Mouse (Mus musculus): ENCODE results near the gene Gm47996. TPM values are rescaled to one million over a fixed set of nuclear protein-coding genes. Genes with fewer than 3 reads are reported as not detected.

Gm47996 gene
- polyA plus RNA-seq, 1 experiment: 0.30 TPM

DNA sequence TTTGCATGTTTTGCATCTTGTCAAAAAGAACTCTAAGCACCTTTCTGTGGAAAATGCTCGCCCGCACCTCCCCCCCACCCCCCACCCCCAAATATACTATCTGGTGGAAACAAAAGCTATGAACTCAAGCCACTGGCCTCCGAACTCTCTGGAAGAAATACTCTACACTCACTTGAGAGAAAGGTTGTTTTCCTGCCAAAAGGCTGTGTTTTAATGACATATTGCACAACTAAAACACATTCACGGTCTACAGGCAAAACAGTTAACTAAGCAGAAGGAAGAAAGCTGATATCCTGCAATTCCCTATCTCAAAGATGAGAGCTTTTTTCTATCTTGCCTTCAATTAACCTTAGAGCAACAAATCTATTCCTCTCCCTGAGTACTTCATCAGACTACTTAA is 33.4 kb downstream of the Gm47996 start:
- no peak for DNase-seq (ENCODE audit: low read depth, low spot score)
- 74% methylated on average over 4 of the region's 4 CpGs for WGBS

DNA sequence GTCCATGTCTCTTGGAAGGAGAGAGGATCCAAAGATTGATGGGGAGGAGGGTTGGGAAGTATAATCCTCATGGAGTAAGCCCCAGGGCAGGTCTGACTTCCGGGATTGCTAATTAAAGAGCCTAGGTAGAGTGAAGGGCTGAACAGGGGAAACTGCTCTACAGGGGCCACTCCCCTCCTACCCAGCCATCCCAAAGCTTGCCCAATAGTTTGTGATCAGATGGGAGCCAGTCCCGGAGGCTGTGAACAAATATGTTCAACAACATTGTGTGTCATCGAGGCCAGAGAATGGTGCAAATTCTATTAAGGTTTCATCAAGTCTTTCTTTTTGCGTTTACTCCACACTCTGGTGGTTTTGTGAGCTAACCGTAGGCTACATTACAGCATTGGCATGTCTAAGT is 34.1 kb downstream of the Gm47996 start:
- WGBS: 95% methylated on average over 5 of the region's 5 CpGs
- no peak for DNase-seq (ENCODE audit: low read depth, low spot score)

DNA sequence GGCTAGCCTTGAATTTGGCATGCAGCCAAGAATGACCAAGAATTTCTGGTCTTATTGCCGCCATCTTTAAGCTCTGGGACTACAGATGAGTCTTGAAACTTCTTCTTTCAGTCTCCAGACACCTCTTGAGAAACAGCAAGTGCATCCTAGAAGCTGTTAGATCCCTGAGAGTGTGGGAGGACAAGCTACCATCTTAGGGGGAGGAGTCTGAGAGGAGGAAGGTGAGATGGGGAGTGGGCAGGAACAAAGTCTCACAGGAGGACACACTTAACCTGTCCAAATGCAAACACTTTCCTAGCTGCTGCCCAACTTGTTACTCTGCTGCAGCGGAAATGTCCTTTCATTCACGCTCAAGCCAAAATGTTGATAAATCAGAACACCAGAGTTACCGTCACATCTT is 34.8 kb downstream of the Gm47996 start:
- 89% methylated on average over 4 of the region's 4 CpGs for WGBS
- DNase-seq (ENCODE audit: low read depth, low spot score): no peak

DNA sequence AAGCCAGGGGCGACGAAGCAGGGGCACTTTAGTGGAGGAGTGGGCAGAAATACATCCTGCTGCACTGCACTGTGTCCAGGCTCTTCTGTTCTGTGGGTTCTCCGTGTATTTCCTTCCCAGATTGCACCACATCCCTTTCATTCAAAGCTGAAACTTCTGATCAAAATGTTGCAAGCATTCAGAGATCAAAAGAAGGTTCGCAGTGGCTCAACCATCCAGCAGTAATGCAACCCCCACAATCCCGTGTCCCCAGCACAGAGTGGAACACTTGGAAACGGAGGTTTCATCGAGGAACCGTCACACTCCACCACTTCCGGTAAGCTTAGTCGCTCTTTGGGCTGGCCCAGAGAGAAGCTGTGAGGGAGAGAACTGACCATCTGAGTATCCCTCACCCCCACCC is 35.2 kb downstream of the Gm47996 start:
- WGBS: 85% methylated on average over 10 of the region's 10 CpGs

DNA sequence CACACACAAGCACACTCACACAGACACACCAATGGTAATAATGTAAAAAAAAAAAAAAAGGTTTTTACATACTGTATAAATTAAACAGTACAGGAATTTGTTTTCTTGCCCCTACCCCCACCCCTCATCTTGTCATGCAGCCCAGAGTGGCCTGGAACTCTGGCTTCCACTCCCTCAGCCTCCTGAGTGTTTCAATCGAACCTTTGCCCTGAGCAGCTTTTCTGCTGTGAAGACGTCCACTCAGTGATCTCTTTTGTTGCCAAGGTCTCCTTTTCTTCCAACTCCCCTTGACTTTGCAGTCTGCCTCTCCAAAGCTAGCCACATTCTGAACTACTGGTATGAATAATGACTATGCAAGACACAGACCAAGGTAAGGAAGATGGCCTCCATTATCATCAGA is 35.9 kb downstream of the Gm47996 start:
- WGBS: 58% methylated on average over 2 of the region's 2 CpGs
- DNase-seq (ENCODE audit: low read depth, low spot score): no peak

More for the DNA sequence above, 35.2 kb downstream of the Gm47996 start:
- no peak for DNase-seq (ENCODE audit: low read depth, low spot score)

DNA sequence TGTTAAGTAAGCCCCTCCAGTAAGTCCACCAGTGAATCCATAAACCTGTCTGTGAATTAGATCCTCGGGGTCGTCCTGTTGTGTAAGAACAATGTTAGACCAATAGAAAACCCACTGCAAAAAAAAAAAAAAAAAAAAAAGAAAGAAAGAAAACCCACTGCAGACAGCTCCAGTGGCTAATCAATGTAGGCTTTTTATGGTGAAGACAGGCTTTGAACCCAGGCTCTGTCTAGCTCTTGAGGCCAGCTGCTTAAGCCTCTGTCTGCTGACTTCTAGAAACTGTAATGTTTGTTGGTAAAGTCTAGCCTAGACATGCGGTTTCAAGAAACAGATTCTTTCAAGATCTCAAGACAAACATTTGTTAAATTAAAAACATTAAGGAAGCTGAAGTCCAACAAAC is 40.2 kb downstream of the Gm47996 start:
- no peak for DNase-seq (ENCODE audit: low read depth, low spot score)
- 91% methylated on average over 3 of the region's 3 CpGs for WGBS

DNA sequence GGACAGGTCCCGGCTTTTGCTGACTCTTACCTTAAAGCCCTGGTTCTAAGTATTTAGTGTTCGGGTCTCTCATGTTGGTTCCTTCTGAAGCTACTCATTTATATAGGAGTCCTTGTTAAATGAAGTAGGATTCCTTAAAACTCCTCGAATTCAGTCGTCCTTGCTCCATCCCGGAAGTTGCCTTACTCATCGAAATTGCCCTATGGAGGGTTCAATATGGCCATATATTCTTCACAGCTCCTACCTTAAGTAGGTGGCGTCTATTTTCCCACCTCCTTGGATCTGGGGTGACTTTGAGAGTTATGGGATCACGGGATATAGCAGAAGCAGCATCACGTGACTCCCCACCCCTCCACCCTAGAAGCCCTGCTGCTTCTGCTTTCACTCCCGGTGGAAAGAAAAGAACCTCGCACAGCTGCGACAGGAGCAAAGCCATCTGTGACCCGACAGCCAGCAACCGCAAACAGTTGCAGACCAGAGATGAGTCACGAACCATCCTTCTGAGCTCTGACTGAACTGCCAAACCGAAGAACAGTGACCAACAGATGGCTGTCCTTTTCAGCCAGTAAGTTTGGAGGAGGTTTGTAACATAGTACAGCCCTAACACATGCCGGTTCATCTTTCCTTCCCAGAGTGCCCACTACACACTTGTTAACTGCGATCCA is 40.7 kb downstream of the Gm47996 start:
- no peak for DNase-seq (ENCODE audit: low read depth, low spot score)
- 67% methylated on average over 18 of the region's 18 CpGs for WGBS

DNA sequence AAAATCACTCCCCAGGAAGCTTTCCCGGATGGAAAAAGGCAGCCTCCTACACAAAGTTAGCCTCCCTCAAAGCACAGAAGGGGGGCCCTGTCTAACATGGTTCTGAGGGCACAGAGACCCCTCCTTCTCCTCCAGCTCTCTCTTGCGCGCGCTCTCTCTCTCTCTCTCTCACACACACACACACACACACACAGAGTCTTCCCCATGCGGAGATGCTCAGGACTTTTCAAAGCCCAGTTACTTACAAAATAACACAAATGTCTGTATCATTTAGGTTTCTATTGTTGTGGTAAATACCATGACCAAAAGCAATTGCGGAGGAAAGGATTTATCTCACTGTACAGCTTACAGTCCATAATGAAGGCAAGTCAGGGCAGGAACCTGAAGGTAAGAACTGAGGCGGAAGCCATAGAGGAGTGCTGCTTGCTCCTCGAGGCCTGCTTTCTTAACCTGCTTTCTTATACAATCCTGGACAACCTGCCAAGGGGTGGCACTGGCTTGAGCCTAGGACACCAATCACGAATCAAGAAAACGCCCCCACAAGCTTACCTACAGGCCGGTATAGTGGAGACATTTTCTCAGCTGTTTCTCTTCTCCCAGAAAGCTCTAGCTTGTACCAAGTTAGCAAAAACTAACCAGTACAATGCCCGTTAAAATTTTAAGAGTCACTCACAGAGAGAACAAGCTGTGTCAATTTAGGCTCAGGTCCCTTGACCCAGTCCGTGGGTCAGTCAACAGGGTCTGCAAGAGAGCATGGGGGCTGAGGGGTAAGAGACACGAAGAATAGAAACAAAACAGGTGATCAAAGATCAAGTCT is 41.5 kb downstream of the Gm47996 start:
- no peak for DNase-seq (ENCODE audit: low read depth, low spot score)

DNA sequence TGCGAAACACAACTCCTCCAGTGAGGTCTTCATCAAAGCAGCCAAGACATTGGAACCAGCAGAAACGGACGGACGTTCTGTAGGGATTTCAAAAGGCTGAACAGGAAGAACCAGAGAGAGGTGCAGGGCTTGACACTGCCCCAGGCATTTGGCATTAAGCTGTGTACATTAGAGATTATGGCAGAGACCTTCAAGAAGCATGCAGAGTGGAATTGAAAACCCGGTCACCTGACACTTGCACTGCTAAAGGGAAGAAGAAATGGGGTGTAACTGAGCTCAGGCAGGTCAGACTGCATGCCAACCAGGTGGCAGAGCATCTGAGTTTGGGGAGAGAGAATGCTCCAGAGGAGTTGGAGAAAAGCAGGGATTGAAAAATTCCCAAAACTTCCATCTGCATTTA is 45.5 kb downstream of the Gm47996 start:
- 78% methylated on average over 5 of the region's 5 CpGs for WGBS
- no peak for DNase-seq (ENCODE audit: low read depth, low spot score)

More for the DNA sequence above, 41.5 kb downstream of the Gm47996 start:
- whole genome bisulfite sequencing: 79% methylated on average over 14 of the region's 14 CpGs

DNA sequence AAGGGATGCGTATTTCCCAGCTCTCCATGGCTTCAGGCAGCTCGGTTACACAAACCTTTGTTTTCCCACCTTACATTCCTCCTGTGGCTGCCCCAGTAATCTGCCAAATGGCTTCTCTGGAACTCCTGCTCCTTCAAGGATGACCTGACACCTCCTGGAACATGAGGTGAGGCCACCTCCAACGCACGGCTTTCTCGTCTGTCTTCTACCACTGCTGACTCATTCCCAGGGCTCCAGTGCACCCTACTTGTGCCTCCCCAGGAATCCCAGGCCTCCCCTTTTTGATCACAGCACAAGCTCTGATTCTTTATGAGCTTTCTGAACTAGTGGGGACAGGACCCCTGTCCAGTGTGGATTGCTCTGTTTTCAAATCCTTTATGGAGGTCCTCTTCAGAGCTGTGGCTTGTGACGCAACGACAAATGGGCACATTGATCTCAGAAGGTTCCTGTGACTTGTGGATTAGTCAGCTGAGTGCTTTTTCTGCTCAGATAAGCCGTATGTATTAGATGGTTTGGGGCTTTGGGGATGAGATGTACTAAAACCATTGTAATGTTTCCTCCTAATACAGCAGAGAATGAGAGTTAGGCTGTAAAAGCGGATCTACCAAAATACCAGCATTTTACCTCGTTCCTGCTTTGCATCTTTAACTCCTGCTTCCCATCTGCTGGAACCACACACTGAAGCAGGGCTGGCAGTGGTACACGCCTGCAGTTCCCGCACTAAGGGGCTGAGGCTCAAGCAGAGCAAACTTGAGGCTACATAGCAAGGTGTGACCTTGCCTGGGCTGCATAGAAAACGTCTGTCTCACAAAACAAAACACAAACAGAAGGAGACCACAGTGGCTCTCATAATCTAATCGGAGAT is 48.4 kb downstream of the Gm47996 start:
- WGBS: 75% methylated on average over 14 of the region's 14 CpGs
- no peak for DNase-seq (ENCODE audit: low read depth, low spot score)

DNA sequence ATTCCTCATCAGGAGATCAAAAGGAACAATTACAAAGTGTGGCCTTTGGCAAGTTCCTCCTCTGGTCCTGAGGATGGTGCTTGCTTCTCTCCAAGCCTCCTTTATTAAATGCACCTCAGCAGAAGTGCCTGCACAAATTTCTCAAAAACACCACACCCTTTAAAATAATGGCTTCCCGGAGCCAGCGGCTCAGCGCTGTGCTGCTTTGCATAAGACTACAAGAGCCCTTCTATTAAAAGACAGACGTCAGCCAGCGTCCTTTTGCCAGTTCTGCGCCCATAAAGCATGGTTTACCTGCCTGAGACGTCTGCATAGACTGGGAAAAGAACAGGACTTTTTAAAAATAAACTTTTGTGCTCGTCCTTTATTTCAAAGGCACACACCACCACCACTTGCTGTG is 49.1 kb downstream of the Gm47996 start:
- no peak for DNase-seq (ENCODE audit: low read depth, low spot score)
- WGBS: 40% methylated on average over 8 of the region's 8 CpGs

Other genes with a start within 250 kb of the Gm47996 start
- 2.5 and 6.8 TPM in 2 replicates for gene Hmcn1, start 216.7 kb upstream of the Gm47996 start, polyA plus RNA-seq (2012; rRNA removed)
- gene Gm47985, start 27.6 kb upstream of the Gm47996 start, polyA plus RNA-seq (2012; rRNA removed): 0.08 and 0.19 TPM in 2 replicates
- 0.22 and 0.43 TPM in 2 replicates for gene Gm8947, start 17.8 kb upstream of the Gm47996 start, polyA plus RNA-seq (2012; rRNA removed)
- 0.41 and 0.82 TPM in 2 replicates for gene Gm47995, start 11.7 kb upstream of the Gm47996 start, polyA plus RNA-seq (2012; rRNA removed)
- gene 3110040M04Rik, start 6.0 kb upstream of the Gm47996 start, polyA plus RNA-seq (2012; rRNA removed): 0.15 and 0.84 TPM in 2 replicates
- gene Ivns1abp, start 134.3 kb downstream of the Gm47996 start, polyA plus RNA-seq (2012; rRNA removed): 66.2 and 106 TPM in 2 replicates
- 7.4 and 14.0 TPM in 2 replicates for gene Swt1, start 218.3 kb downstream of the Gm47996 start, polyA plus RNA-seq (2012; rRNA removed)
- 12.2 and 18.9 TPM in 2 replicates for gene Trmt1l, start 218.4 kb downstream of the Gm47996 start, polyA plus RNA-seq (2012; rRNA removed)

Measured in large intestine, adult 2 months (tissue).